Mouse (Mus musculus): ENCODE results near the gene Afg1l. TPM values are rescaled to one million over a fixed set of nuclear protein-coding genes. Genes with fewer than 3 reads are reported as not detected.
A peak's percentile ranks its signal among the peaks of the same experiment; 100 is the strongest.

The Afg1l gene
- polyA plus RNA-seq, 1 experiment from 2014 or later = 9.4 TPM

GRCm38 (mm10) chr10:42275871-42276501 lies 202.4 kb downstream of the Afg1l start:
- peaks cover 19% of the 10 kb centered on the region for H3K4me1 ChIP-seq (replicated peaks; ENCODE audit: control insufficient read depth, insufficient read depth, low read length)
- peak overlapping the region; percentile 85 for H3K4me3 ChIP-seq (ENCODE audit: low read depth, low read length)
- peak overlapping the region; percentile 98 for H3K27ac ChIP-seq (ENCODE audit: low read depth, low read length)
- no peak for TF ChIP-seq CTCF (IDR thresholded peaks at IDR 0.05; ENCODE audit: low read depth)
- 0% methylated on average over 37 of the region's 40 CpGs for WGBS
- H3K36me3 ChIP-seq (ENCODE audit: control insufficient read depth, insufficient read depth) = no peaks in the 10 kb centered on the region
- peak overlapping the region; percentile 97 for H3K4me2 ChIP-seq (replicated peaks; ENCODE audit: low read depth)
- no peaks in the 10 kb centered on the region for H3K9me3 ChIP-seq (ENCODE audit: control insufficient read depth)
- peak; percentile 5 for ATAC-seq
- H3K27me3 ChIP-seq (replicated peaks; ENCODE audit: control insufficient read depth, insufficient read depth, low read length) = no peaks in the 10 kb centered on the region
- peak overlapping the region; percentile 86 for H3K9ac ChIP-seq (ENCODE audit: low read depth, low read length)

DNA sequence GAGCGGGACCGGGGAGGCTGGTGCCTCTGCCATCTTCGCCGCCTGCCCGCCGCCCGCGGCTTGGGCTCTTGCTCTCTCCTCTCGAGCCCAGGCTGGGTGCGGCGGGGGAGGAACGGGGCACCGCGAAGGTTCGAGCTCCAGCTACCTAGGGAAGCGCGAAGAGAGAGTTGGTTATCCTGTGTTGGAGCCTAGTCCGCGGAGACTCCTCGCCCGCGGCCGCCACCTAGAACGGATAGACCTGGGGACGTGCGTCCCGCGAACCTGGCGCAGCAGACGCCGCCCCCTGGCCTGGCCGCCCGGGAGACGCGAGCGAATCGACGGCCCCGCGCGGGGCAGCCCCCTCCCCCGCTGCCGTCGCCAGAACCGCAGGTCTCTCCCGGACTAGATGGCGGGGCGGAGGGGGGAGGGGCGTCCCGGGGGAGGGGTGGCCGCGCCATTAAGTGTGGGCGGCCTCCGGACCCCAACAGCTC lies 202.9 kb downstream of the Afg1l start:
- Histone ChIP-seq H3K9ac (ENCODE audit: low read depth, low read length) (peak overlapping the region; percentile 86), H3K27ac (ENCODE audit: low read depth, low read length) (peak overlapping the region; percentile 98), H3K4me1 (replicated peaks; ENCODE audit: control insufficient read depth, insufficient read depth, low read length) (peaks cover 20% of the 10 kb centered on the region), H3K27me3 (replicated peaks; ENCODE audit: control insufficient read depth, insufficient read depth, low read length) (no peaks in the 10 kb centered on the region), H3K4me2 (replicated peaks; ENCODE audit: low read depth) (peak overlapping the region; percentile 97), H3K4me3 (ENCODE audit: low read depth, low read length) (peak overlapping the region; percentile 85), H3K9me3 (ENCODE audit: control insufficient read depth) (no peaks in the 10 kb centered on the region), H3K36me3 (ENCODE audit: control insufficient read depth, insufficient read depth) (no peaks in the 10 kb centered on the region)
- TF ChIP-seq CTCF (IDR thresholded peaks at IDR 0.05; ENCODE audit: low read depth) = 0 out of 2 replicates have a peak, but pooled peaks have one; percentile 6
- ATAC-seq = no peak
- under 1% methylated on average over 42 of the region's 54 CpGs for WGBS

DNA sequence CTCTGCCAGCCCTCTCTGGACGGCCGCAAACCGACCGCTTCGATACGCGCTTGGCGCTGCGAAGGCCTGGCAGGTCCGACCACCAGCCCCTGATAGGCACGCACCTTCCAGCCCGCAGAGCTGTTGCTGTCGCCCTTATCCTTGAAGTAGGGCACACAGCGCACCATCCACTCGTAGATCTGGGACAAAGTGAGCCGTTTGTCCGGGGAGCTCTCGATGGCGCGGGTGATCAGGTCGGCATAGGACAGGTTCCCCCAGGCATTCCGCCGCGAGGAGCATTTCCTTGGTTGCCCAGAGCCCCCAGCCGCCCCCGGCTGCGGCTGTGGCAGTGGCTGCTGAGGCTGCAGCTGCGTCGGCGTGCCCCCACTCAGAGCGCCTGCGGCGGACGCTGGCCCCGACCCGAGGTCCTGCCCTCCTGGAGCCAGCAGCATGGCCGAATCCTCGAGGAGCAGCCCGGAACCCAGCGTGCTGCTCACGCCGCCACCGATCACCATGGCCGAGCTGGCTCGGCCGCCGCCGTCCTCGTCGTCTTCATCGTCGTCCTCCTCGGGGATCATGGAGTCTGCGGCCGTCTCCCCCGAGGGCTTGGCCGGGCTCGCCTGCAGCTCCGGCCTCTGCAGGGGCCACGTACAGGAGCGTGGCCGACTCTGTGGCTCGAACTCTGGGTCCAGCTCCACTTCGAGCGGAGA lies 203.5 kb downstream of the Afg1l start:
- Histone ChIP-seq H3K4me1 (replicated peaks; ENCODE audit: control insufficient read depth, insufficient read depth, low read length) (peaks cover 20% of the 10 kb centered on the region), H3K27me3 (replicated peaks; ENCODE audit: control insufficient read depth, insufficient read depth, low read length) (no peaks in the 10 kb centered on the region), H3K36me3 (ENCODE audit: control insufficient read depth, insufficient read depth) (no peaks in the 10 kb centered on the region), H3K4me2 (replicated peaks; ENCODE audit: low read depth) (peak overlapping the region; percentile 97), H3K4me3 (ENCODE audit: low read depth, low read length) (peak overlapping the region; percentile 85), H3K9ac (ENCODE audit: low read depth, low read length) (peak overlapping the region; percentile 86), H3K9me3 (ENCODE audit: control insufficient read depth) (no peaks in the 10 kb centered on the region), H3K27ac (ENCODE audit: low read depth, low read length) (peak overlapping the region; percentile 98)
- no peak for ATAC-seq
- 5% methylated on average over 65 of the region's 65 CpGs for WGBS
- TF ChIP-seq CTCF (IDR thresholded peaks at IDR 0.05; ENCODE audit: low read depth) = no peak

GRCm38 (mm10) chr10:42273760-42274691 lies 204.3 kb downstream of the Afg1l start:
- peak; percentile 4 for ATAC-seq
- Histone ChIP-seq H3K27ac (ENCODE audit: low read depth, low read length) (peak overlapping the region; percentile 61), H3K36me3 (ENCODE audit: control insufficient read depth, insufficient read depth) (0 out of 2 replicates have a peak, but pooled peaks cover 6% of the 10 kb centered on the region), H3K4me1 (replicated peaks; ENCODE audit: control insufficient read depth, insufficient read depth, low read length) (peaks cover 20% of the 10 kb centered on the region), H3K9ac (ENCODE audit: low read depth, low read length) (peak overlapping the region; percentile 86), H3K4me2 (replicated peaks; ENCODE audit: low read depth) (peak overlapping the region; percentile 97), H3K4me3 (ENCODE audit: low read depth, low read length) (peak overlapping the region; percentile 85), H3K9me3 (ENCODE audit: control insufficient read depth) (no peaks in the 10 kb centered on the region), H3K27me3 (replicated peaks; ENCODE audit: control insufficient read depth, insufficient read depth, low read length) (no peaks in the 10 kb centered on the region)
- 18% methylated on average over 21 of the region's 21 CpGs for WGBS
- TF ChIP-seq CTCF (IDR thresholded peaks at IDR 0.05; ENCODE audit: low read depth) = peak; percentile 9; the same call in 1 of the 2 replicates

GRCm38 (mm10) chr10:42273403-42273759 lies 205.0 kb downstream of the Afg1l start:
- H3K4me2 ChIP-seq (replicated peaks; ENCODE audit: low read depth) = peak overlapping the region; percentile 97
- H3K4me1 ChIP-seq (replicated peaks; ENCODE audit: control insufficient read depth, insufficient read depth, low read length) = peaks cover 19% of the 10 kb centered on the region
- ATAC-seq = no peak
- no peaks in the 10 kb centered on the region for H3K27me3 ChIP-seq (replicated peaks; ENCODE audit: control insufficient read depth, insufficient read depth, low read length)
- WGBS = 62% methylated on average over 6 of the region's 6 CpGs
- peaks cover 13% of the 10 kb centered on the region; the same call in 1 of the 2 replicates for H3K36me3 ChIP-seq (ENCODE audit: control insufficient read depth, insufficient read depth)
- H3K9me3 ChIP-seq (ENCODE audit: control insufficient read depth) = no peaks in the 10 kb centered on the region
- peak overlapping the region; percentile 85 for H3K4me3 ChIP-seq (ENCODE audit: low read depth, low read length)
- no peak for TF ChIP-seq CTCF (IDR thresholded peaks at IDR 0.05; ENCODE audit: low read depth)
- peak overlapping the region; percentile 61 for H3K27ac ChIP-seq (ENCODE audit: low read depth, low read length)
- 0 out of 2 replicates have a peak overlapping the region, but pooled peaks have one; percentile 86 for H3K9ac ChIP-seq (ENCODE audit: low read depth, low read length)
